11 mouse cellular contexts compared by ENCODE assay signal in the genomic region with DNA sequence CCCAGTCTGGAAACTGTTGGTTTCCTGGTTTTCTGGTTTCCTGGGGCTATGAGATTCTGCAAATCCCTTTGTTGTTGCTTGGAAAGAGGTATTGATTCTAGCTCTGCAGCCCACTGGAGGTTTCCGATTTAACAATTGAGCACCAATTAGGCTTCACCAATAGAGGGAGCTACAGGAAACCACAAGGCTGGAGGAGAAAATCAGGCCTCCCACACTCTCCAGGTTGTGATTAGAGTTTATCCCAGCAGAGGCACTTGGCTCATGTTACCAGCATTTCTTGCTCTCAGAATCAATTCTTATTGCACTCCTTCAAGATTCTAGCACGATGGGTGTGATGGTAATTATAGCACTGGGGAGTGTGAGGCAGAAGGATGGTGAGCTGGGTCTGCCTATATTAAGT. TPM values are rescaled to one million over a fixed set of nuclear protein-coding genes. Genes with fewer than 3 reads are reported as not detected.
A peak's percentile ranks its signal among the peaks of the same experiment; 100 is the strongest.
DNase-seq lines count a peak whose midpoint lies in the region; ATAC-seq lines count a peak whose summit lies in the region.
"Had no signal": no experiment of that assay in that cellular context is flagged by ENCODE, and none has a peak within 500 bp of the region (broad histone marks: within the 10 kb centered on the region; RNA-seq: fewer than 3 reads in every experiment).

No protein-coding gene starts in this region.

- no peak overlapping the region for H3K27ac ChIP-seq in limb, embryonic 11.5 days (replicated peaks; ENCODE audit: low read depth, low read length)
- no peak overlapping the region for H3K27ac ChIP-seq in limb, embryonic 10.5 days
- no peak overlapping the region for H3K27ac ChIP-seq in heart, embryonic 12.5 days (ENCODE audit: poor library complexity, severe bottlenecking)
- H3K27ac ChIP-seq: embryonic facial prominence, embryonic 12.5 days; hindbrain, embryonic 12.5 days had no signal

- no peak overlapping the region for H3K4me3 ChIP-seq in limb, embryonic 11.5 days (ENCODE audit: low read depth, low read length)
- no peak overlapping the region for H3K4me3 ChIP-seq in limb, embryonic 10.5 days
- H3K4me3 ChIP-seq in heart, embryonic 12.5 days: no peak overlapping the region
- H3K4me3 ChIP-seq: embryonic facial prominence, embryonic 12.5 days; hindbrain, embryonic 12.5 days had no signal

- H3K36me3 ChIP-seq in limb, embryonic 11.5 days (ENCODE audit: control insufficient read depth, insufficient read depth, low read length): no peaks in the 10 kb centered on the region
- H3K36me3 ChIP-seq in limb, embryonic 10.5 days: no peaks in the 10 kb centered on the region
- H3K36me3 ChIP-seq in heart, embryonic 12.5 days: no peaks in the 10 kb centered on the region
- H3K36me3 ChIP-seq: embryonic facial prominence, embryonic 12.5 days; hindbrain, embryonic 12.5 days had no signal

- no peak for ATAC-seq in limb, embryonic 11.5 days (ENCODE audit: insufficient number of reproducible peaks, low FRiP score, low TSS enrichment, low read depth)
- no peak for ATAC-seq in heart, embryonic 12.5 days (ENCODE audit: insufficient number of reproducible peaks, low FRiP score)

- 27% methylated on average over 2 of the region's 2 CpGs for WGBS in limb, embryonic 11.5 days
- 15% methylated on average over 2 of the region's 2 CpGs for WGBS in limb, embryonic 10.5 days
- 17% methylated on average over 2 of the region's 2 CpGs for WGBS in heart, embryonic 12.5 days

- H3K4me1 ChIP-seq in limb, embryonic 11.5 days (ENCODE audit: control insufficient read depth, insufficient read depth, low read length): no peaks in the 10 kb centered on the region
- H3K4me1 ChIP-seq in limb, embryonic 10.5 days: no peaks in the 10 kb centered on the region
- H3K4me1 ChIP-seq in heart, embryonic 12.5 days (replicated peaks): no peaks in the 10 kb centered on the region
- H3K4me1 ChIP-seq: embryonic facial prominence, embryonic 12.5 days; hindbrain, embryonic 12.5 days had no signal

- H3K9me3 ChIP-seq in limb, embryonic 11.5 days (ENCODE audit: control insufficient read depth, low read length): no peaks in the 10 kb centered on the region
- H3K9me3 ChIP-seq in limb, embryonic 10.5 days (replicated peaks): no peaks in the 10 kb centered on the region
- H3K9me3 ChIP-seq in heart, embryonic 12.5 days (replicated peaks): no peaks in the 10 kb centered on the region
- H3K9me3 ChIP-seq: embryonic facial prominence, embryonic 12.5 days; hindbrain, embryonic 12.5 days had no signal

- peak; percentile 43 for DNase-seq in adrenal gland, postnatal 14 days
- no peak for DNase-seq in adrenal gland, postnatal 4 days (ENCODE audit: low spot score in 2 of 2)
- DNase-seq in limb, embryonic 11.5 days (ENCODE audit: low spot score): peak; percentile 26
- no peak for DNase-seq in limb, embryonic 10.5 days (ENCODE audit: low spot score)
- peak; percentile 65 for DNase-seq in ZHBTc4 (ENCODE audit: low read depth, low spot score)
- DNase-seq in left cerebral cortex, postnatal 14 days (ENCODE audit: low spot score in 2 of 2): peak; percentile 62 to 79
- no peak for DNase-seq in cerebellum, postnatal 25 days

- no peaks in the 10 kb centered on the region for H3K27me3 ChIP-seq in limb, embryonic 11.5 days (ENCODE audit: control insufficient read depth, insufficient read depth, low read length)
- H3K27me3 ChIP-seq in limb, embryonic 10.5 days (ENCODE audit: low read depth, poor library complexity, severe bottlenecking): no peaks in the 10 kb centered on the region
- no peaks in the 10 kb centered on the region for H3K27me3 ChIP-seq in heart, embryonic 12.5 days (replicated peaks)
- H3K27me3 ChIP-seq: embryonic facial prominence, embryonic 12.5 days; hindbrain, embryonic 12.5 days had no signal

- intact Hi-C loops in left cerebral cortex, postnatal 14 days (cut with DNase I): no loop called here

- H3K4me2 ChIP-seq in limb, embryonic 11.5 days (ENCODE audit: low read depth, severe bottlenecking): no peak overlapping the region
- no peak overlapping the region for H3K4me2 ChIP-seq in heart, embryonic 12.5 days
- H3K4me2 ChIP-seq: embryonic facial prominence, embryonic 12.5 days; hindbrain, embryonic 12.5 days had no signal

- no peak overlapping the region for H3K9ac ChIP-seq in limb, embryonic 11.5 days (ENCODE audit: low read length)
- H3K9ac ChIP-seq in heart, embryonic 12.5 days: no peak overlapping the region
- H3K9ac ChIP-seq: embryonic facial prominence, embryonic 12.5 days; hindbrain, embryonic 12.5 days had no signal

RNA-seq across cellular contexts. Expression of a gene that starts 13.9 kb away (rescaled TPM):
- total RNA-seq in adrenal gland, postnatal 14 days (2021): 1.1 and 1.2 TPM in 2 replicates
- total RNA-seq in adrenal gland, postnatal 4 days (2021): under 1 TPM; 0.81 to 0.85 TPM
- polyA plus RNA-seq in limb, embryonic 11.5 days (2014; fragmentation: Nextera tagmentation; extraction: Ambion mirVana): not detected in 2 replicates
- not detected in 2 replicates for polyA plus RNA-seq in limb, embryonic 10.5 days (2016; fragmentation: Nextera tagmentation; extraction: Ambion mirVana)
- under 1 TPM in 1 of 2 experiments, not detected in 1; 0.09 TPM for total RNA-seq in left cerebral cortex, postnatal 14 days (2021)
- polyA plus RNA-seq in heart, embryonic 12.5 days (2016; fragmentation: Nextera tagmentation; extraction: Ambion mirVana): 0.18 and 0.22 TPM in 2 replicates
- total RNA-seq: megakaryocyte, adult 5-6 weeks had no signal
- polyA plus RNA-seq: embryonic facial prominence, embryonic 12.5 days; hindbrain, embryonic 12.5 days had no signal

RNA-seq across cellular contexts. Expression of a gene that starts 22.2 kb away (rescaled TPM):
- total RNA-seq in adrenal gland, postnatal 14 days (2021): 117 and 128 TPM in 2 replicates
- total RNA-seq in adrenal gland, postnatal 4 days (2021): 100 to 1,000 TPM; 131 to 135 TPM
- 96.5 and 101 TPM in 2 replicates for polyA plus RNA-seq in limb, embryonic 11.5 days (2014; fragmentation: Nextera tagmentation; extraction: Ambion mirVana)
- polyA plus RNA-seq in limb, embryonic 10.5 days (2016; fragmentation: Nextera tagmentation; extraction: Ambion mirVana): 139 and 142 TPM in 2 replicates
- total RNA-seq in left cerebral cortex, postnatal 14 days (2021): 100 to 1,000 TPM; 122 to 140 TPM
- 86.0 and 89.0 TPM in 2 replicates for polyA plus RNA-seq in heart, embryonic 12.5 days (2016; fragmentation: Nextera tagmentation; extraction: Ambion mirVana)

RNA-seq across cellular contexts. Expression of a gene that starts 37.0 kb away (rescaled TPM):
- 0.56 and 0.86 TPM in 2 replicates for total RNA-seq in adrenal gland, postnatal 14 days (2021)
- 1 to 10 TPM; 3.5 to 6.0 TPM for total RNA-seq in adrenal gland, postnatal 4 days (2021)
- polyA plus RNA-seq in limb, embryonic 11.5 days (2014; fragmentation: Nextera tagmentation; extraction: Ambion mirVana): 2.2 and 2.7 TPM in 2 replicates
- 1.0 and 2.5 TPM in 2 replicates for polyA plus RNA-seq in limb, embryonic 10.5 days (2016; fragmentation: Nextera tagmentation; extraction: Ambion mirVana)
- total RNA-seq in left cerebral cortex, postnatal 14 days (2021): 10 to 100 TPM; 33.2 to 35.3 TPM
- 4.9 and 5.2 TPM in 2 replicates for polyA plus RNA-seq in heart, embryonic 12.5 days (2016; fragmentation: Nextera tagmentation; extraction: Ambion mirVana)
- total RNA-seq: megakaryocyte, adult 5-6 weeks had no signal

Comparison
In these comparisons a context has a peak if more than half of its experiments do, and no peak if none do; other contexts are left out.
1. DNase-seq: peak in adrenal gland, postnatal 14 days (single experiment), limb, embryonic 11.5 days (single experiment), ZHBTc4 (single experiment) and left cerebral cortex, postnatal 14 days (2 of 2); none in adrenal gland, postnatal 4 days (0 of 2), limb, embryonic 10.5 days (single experiment) and cerebellum, postnatal 25 days (0 of 2).
2. RNA of a gene that starts 37.0 kb away (total RNA-seq): 33.2 to 35.3 TPM in left cerebral cortex, postnatal 14 days; 3.5 to 6.0 TPM in adrenal gland, postnatal 4 days and 0.56 to 0.86 TPM in adrenal gland, postnatal 14 days; every median in the first group is over 4 times any median in the second.